Mouse (Mus musculus) embryo, embryonic 9.5 days (tissue): Measurements from ENCODE around the gene Plekha7.

ENCODE experiments used
- DNase-seq: peaks from one replicate; pipeline ENCODE4 v3.0.0-alpha.2; 2017; ENCODE audit errors: extremely low spot score

Plekha7 gene

GRCm38 (mm10) chr7:116222288-116223009 is 85.7 kb downstream of the Plekha7 start:
- DNase-seq = no peak

- DNase-seq = no peak
Measured at GRCm38 (mm10) chr7:116221883-116222282, 86.3 kb downstream of the Plekha7 start.

- DNase-seq = no peak
Measured at GRCm38 (mm10) chr7:116220103-116220707, 88.0 kb downstream of the Plekha7 start.

- no peak for DNase-seq
Measured at GRCm38 (mm10) chr7:116217747-116218146, 90.4 kb downstream of the Plekha7 start.

- DNase-seq = peak; percentile 51
Measured at GRCm38 (mm10) chr7:116211904-116212303, 96.3 kb downstream of the Plekha7 start.

- no peak for DNase-seq
Measured at GRCm38 (mm10) chr7:116209926-116210631, 98.1 kb downstream of the Plekha7 start.

- no peak for DNase-seq
Measured at GRCm38 (mm10) chr7:116208880-116209279, 99.3 kb downstream of the Plekha7 start.

- no peak for DNase-seq
Measured at GRCm38 (mm10) chr7:116206806-116207571, 101.2 kb downstream of the Plekha7 start.

GRCm38 (mm10) chr7:116205451-116205850 is 102.7 kb downstream of the Plekha7 start:
- DNase-seq = no peak

- DNase-seq = no peak
Measured at GRCm38 (mm10) chr7:116202033-116202681, 106.0 kb downstream of the Plekha7 start.

GRCm38 (mm10) chr7:116200951-116201351 is 107.2 kb downstream of the Plekha7 start:
- no peak for DNase-seq

GRCm38 (mm10) chr7:116200544-116200943 is 107.6 kb downstream of the Plekha7 start:
- no peak for DNase-seq

- no peak for DNase-seq
Measured at GRCm38 (mm10) chr7:116198902-116199301, 109.3 kb downstream of the Plekha7 start.

- no peak for DNase-seq
Measured at GRCm38 (mm10) chr7:116198407-116198806, 109.8 kb downstream of the Plekha7 start.

- DNase-seq = no peak
Measured at GRCm38 (mm10) chr7:116196974-116197679, 111.0 kb downstream of the Plekha7 start.

- DNase-seq = no peak
Measured at GRCm38 (mm10) chr7:116194996-116195395, 113.2 kb downstream of the Plekha7 start.

GRCm38 (mm10) chr7:116192966-116193365 is 115.2 kb downstream of the Plekha7 start:
- DNase-seq = no peak

- DNase-seq = no peak
Measured at GRCm38 (mm10) chr7:116192096-116192595, 116.0 kb downstream of the Plekha7 start.

GRCm38 (mm10) chr7:116191138-116191537 is 117.0 kb downstream of the Plekha7 start:
- peak; percentile 52 for DNase-seq

- DNase-seq = no peak
Measured at GRCm38 (mm10) chr7:116189708-116190107, 118.5 kb downstream of the Plekha7 start.

GRCm38 (mm10) chr7:116188391-116188790 is 119.8 kb downstream of the Plekha7 start:
- no peak for DNase-seq
